Mouse (Mus musculus): ENCODE data around the gene Tiam2. TPM values are rescaled to one million over a fixed set of nuclear protein-coding genes. Genes with fewer than 3 reads are reported as not detected.

Gene Tiam2
- polyA plus RNA-seq, 1 experiment: 254 TPM

- 18% methylated on average over 2 of the region's 2 CpGs for WGBS
- Histone ChIP-seq H3K27ac (ENCODE audit: insufficient read depth, low read depth, low read length) (peak overlapping the region; percentile 46), H3K4me3 (ENCODE audit: insufficient read depth, low read depth, low read length) (no peak overlapping the region), H3K4me1 (ENCODE audit: control insufficient read depth, insufficient read depth, low read length) (peaks cover 7% of the 10 kb centered on the region)
- no peak for TF ChIP-seq POLR2A (IDR thresholded peaks at IDR 0.05; ENCODE audit: insufficient read depth, low read depth, low read length)
- TF ChIP-seq CTCF (IDR thresholded peaks at IDR 0.05; ENCODE audit: insufficient read depth, low read depth, low read length): no peak
These were observed 20.4 kb upstream of the Tiam2 start for GRCm38 (mm10) chr17:3305926-3306325.

DNA sequence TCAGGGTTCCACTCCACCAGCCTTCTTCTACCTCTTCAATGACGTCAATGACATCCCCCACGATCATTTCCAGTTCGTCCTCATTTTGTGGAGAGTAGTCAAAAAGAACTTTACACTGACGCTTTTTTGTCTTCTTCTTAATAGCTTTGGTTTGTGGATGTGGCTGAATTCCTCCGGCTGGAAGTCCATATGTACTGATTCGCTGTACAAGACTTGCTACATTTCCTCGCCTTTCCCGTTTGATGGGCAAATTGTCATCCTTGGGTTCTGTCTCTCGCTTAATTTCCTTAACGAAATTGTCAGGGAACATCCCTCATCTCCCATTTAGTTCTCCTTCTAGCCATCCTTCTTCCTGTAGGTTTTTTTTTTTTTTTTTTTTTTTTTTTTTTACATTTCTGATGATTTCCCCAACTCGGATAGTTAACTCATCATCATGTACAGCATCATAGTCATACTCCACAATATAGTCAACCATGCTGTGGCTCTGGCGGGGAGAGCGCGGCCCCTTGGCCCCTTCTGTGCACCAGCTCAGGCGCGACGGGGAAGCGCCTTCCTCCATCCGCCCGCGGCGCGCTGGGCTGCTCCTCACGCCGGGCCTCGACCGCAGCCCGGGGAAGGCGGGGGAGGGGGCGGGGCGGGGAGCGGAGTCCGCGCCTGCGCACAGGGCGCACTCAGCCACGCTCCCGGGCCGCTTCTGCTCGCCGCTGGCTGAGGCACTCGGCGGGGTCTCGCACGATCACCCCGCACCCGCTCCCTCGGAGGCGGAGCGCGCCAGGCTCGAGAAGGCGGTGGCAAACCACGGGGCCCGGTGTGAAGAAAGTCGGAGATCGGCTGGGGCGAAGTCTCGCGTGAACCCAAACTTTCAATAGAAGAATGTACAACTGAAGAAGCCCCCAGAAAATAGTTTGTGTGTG lies 12.4 kb upstream of the Tiam2 start:
- Histone ChIP-seq H3K27ac (ENCODE audit: insufficient read depth, low read depth, low read length) (no peak overlapping the region), H3K4me3 (ENCODE audit: insufficient read depth, low read depth, low read length) (peak overlapping the region; percentile 62), H3K4me1 (ENCODE audit: control insufficient read depth, insufficient read depth, low read length) (no peaks in the 10 kb centered on the region)
- no peak for TF ChIP-seq CTCF (IDR thresholded peaks at IDR 0.05; ENCODE audit: insufficient read depth, low read depth, low read length)
- peak; percentile 36; the same call in 1 of the 2 replicates for TF ChIP-seq POLR2A (IDR thresholded peaks at IDR 0.05; ENCODE audit: insufficient read depth, low read depth, low read length)
- WGBS: 5% methylated on average over 60 of the region's 60 CpGs

GRCm38 (mm10) chr17:3314625-3315020 lies 11.8 kb upstream of the Tiam2 start:
- H3K27ac ChIP-seq (ENCODE audit: insufficient read depth, low read depth, low read length): no peak overlapping the region
- WGBS: 14% methylated on average over 3 of the region's 3 CpGs
- no peaks in the 10 kb centered on the region for H3K4me1 ChIP-seq (ENCODE audit: control insufficient read depth, insufficient read depth, low read length)
- peak overlapping the region; percentile 62; the same call in 1 of the 2 replicates for H3K4me3 ChIP-seq (ENCODE audit: insufficient read depth, low read depth, low read length)
- no peak for TF ChIP-seq CTCF (IDR thresholded peaks at IDR 0.05; ENCODE audit: insufficient read depth, low read depth, low read length)
- no peak for TF ChIP-seq POLR2A (IDR thresholded peaks at IDR 0.05; ENCODE audit: insufficient read depth, low read depth, low read length)

DNA sequence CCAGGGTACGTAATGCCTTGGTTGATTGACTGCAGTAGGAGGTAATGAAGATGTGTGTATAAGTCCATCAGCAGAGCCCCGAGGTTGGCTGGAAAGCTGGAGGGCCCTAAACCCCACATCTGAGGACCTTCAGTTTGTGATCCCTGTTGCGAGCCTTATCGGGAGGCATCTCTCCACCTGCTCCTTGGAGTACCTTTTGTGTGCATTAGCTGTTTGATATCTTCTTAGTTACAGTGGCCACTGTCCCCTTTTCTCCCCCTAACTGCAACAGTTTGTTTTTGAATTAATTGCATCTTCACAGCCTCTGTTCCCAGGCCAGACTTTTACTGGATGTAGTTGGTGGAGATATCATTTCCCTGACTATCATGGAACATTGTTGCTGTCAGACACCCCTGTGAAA lies 10.8 kb upstream of the Tiam2 start:
- TF ChIP-seq POLR2A (IDR thresholded peaks at IDR 0.05; ENCODE audit: insufficient read depth, low read depth, low read length) (no peak), CTCF (IDR thresholded peaks at IDR 0.05; ENCODE audit: insufficient read depth, low read depth, low read length) (no peak)
- H3K4me1 ChIP-seq (ENCODE audit: control insufficient read depth, insufficient read depth, low read length): no peaks in the 10 kb centered on the region
- no peak overlapping the region for H3K4me3 ChIP-seq (ENCODE audit: insufficient read depth, low read depth, low read length)
- WGBS: 98% methylated on average over 4 of the region's 4 CpGs
- no peak overlapping the region for H3K27ac ChIP-seq (ENCODE audit: insufficient read depth, low read depth, low read length)

DNA sequence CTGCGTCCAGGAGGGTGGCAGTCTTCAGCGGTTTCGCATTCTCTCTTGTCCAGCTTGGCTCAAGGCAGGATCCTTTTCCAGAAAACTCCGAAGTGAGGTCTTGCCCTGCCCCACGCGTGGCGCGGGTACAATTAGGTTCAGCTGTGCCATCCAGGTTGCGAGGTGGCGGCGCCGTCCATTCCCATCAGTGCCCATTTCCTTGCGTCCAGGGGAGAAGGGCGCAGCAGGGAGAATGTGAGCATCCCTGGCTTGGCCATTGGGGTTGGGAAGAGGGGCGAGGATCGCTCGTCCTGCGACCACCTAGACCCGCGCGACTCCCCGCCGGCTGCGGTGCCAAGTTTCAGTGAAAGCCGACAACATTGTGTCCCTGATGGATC lies 518 bp downstream of the Tiam2 start:
- H3K4me3 ChIP-seq (ENCODE audit: insufficient read depth, low read depth, low read length): peak overlapping the region; percentile 35
- no peak for TF ChIP-seq POLR2A (IDR thresholded peaks at IDR 0.05; ENCODE audit: insufficient read depth, low read depth, low read length)
- no peak for TF ChIP-seq CTCF (IDR thresholded peaks at IDR 0.05; ENCODE audit: insufficient read depth, low read depth, low read length)
- H3K27ac ChIP-seq (ENCODE audit: insufficient read depth, low read depth, low read length): no peak overlapping the region
- peaks cover 10% of the 10 kb centered on the region; the same call in 1 of the 2 replicates for H3K4me1 ChIP-seq (ENCODE audit: control insufficient read depth, insufficient read depth, low read length)
- WGBS: under 1% methylated on average over 25 of the region's 25 CpGs

DNA sequence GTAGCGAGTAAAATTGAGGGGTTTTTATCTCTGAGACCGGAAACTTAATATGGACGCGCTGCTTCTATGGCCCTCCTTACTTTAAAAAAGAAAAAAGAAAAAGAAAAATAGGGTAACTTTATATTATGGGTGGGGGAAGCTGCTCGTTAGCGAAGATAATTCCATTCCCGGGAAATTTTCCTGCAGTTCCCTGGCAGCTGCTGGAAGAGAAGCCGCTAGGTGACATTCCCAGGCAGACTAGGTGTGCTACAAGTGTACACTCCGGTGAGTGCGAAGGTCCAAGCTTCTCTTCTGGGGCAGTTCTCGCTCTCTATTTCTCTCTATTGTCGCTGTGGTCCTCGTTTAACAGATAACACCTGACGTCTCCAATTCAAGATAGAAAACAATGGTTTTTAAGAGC lies 962 bp downstream of the Tiam2 start:
- Histone ChIP-seq H3K27ac (ENCODE audit: insufficient read depth, low read depth, low read length) (no peak overlapping the region), H3K4me3 (ENCODE audit: insufficient read depth, low read depth, low read length) (peak overlapping the region; percentile 35), H3K4me1 (ENCODE audit: control insufficient read depth, insufficient read depth, low read length) (peaks cover 10% of the 10 kb centered on the region; the same call in 1 of the 2 replicates)
- WGBS: 12% methylated on average over 14 of the region's 14 CpGs
- TF ChIP-seq CTCF (IDR thresholded peaks at IDR 0.05; ENCODE audit: insufficient read depth, low read depth, low read length): no peak
- TF ChIP-seq POLR2A (IDR thresholded peaks at IDR 0.05; ENCODE audit: insufficient read depth, low read depth, low read length): no peak

DNA sequence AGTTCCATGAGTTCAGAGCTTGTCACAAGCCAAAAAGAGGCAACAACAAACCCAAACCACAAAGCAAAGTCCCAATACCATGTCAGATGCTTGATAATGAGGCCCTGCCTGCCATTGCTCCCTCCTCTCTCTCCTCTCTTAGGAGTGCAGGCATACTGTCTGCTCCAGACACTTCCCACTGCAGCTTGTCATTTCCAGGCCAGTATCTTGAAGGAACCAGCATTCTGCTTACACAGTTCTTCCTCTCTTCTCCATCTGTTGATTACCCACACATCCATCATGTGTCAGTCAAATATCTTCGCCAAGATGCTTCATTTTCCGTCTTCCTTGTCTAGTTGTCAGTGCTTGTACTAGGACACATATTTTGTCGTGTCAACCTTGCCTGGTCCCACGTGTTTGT lies 2.4 kb downstream of the Tiam2 start:
- TF ChIP-seq POLR2A (IDR thresholded peaks at IDR 0.05; ENCODE audit: insufficient read depth, low read depth, low read length) (no peak), CTCF (IDR thresholded peaks at IDR 0.05; ENCODE audit: insufficient read depth, low read depth, low read length) (no peak)

DNA sequence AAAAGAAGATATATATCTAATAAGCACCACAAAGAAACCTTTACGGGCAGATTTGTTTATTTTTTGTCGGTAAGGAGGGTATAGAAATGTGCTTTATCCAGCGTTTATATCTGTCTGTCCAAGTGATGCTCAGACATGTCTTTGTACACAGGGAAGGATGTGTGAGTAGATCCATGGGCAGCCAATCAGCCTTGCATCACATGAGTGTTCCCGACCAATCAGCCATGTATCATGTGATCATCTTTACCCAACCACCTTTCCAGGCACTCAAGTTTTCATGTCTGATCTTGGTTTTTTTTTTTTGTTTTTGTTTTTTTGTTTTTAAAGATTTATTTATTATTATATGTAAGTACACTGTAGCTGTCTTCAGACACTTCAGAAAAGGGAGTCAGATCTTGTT lies 3.1 kb downstream of the Tiam2 start:
- TF ChIP-seq CTCF (IDR thresholded peaks at IDR 0.05; ENCODE audit: insufficient read depth, low read depth, low read length) (no peak), POLR2A (IDR thresholded peaks at IDR 0.05; ENCODE audit: insufficient read depth, low read depth, low read length) (no peak)
- Histone ChIP-seq H3K4me3 (ENCODE audit: insufficient read depth, low read depth, low read length) (no peak overlapping the region), H3K4me1 (ENCODE audit: control insufficient read depth, insufficient read depth, low read length) (peaks cover 10% of the 10 kb centered on the region; the same call in 1 of the 2 replicates), H3K27ac (ENCODE audit: insufficient read depth, low read depth, low read length) (no peak overlapping the region)
- WGBS: 93% methylated on average over 4 of the region's 4 CpGs

More for the DNA sequence above, 2.4 kb downstream of the Tiam2 start:
- Histone ChIP-seq H3K27ac (ENCODE audit: insufficient read depth, low read depth, low read length) (no peak overlapping the region), H3K4me3 (ENCODE audit: insufficient read depth, low read depth, low read length) (no peak overlapping the region), H3K4me1 (ENCODE audit: control insufficient read depth, insufficient read depth, low read length) (peaks cover 10% of the 10 kb centered on the region; the same call in 1 of the 2 replicates)
- WGBS: 90% methylated on average over 4 of the region's 4 CpGs

- peaks cover 3% of the 10 kb centered on the region for H3K4me1 ChIP-seq (ENCODE audit: control insufficient read depth, insufficient read depth, low read length)
- WGBS: 67% methylated on average over 7 of the region's 7 CpGs
- H3K4me3 ChIP-seq (ENCODE audit: insufficient read depth, low read depth, low read length): no peak overlapping the region
- no peak overlapping the region for H3K27ac ChIP-seq (ENCODE audit: insufficient read depth, low read depth, low read length)
- TF ChIP-seq POLR2A (IDR thresholded peaks at IDR 0.05; ENCODE audit: insufficient read depth, low read depth, low read length) (no peak), CTCF (IDR thresholded peaks at IDR 0.05; ENCODE audit: insufficient read depth, low read depth, low read length) (no peak)
These were observed 5.5 kb downstream of the Tiam2 start for GRCm38 (mm10) chr17:3331721-3332461.

All from olfactory bulb, adult 2 months (tissue).